Mouse (Mus musculus) retina, postnatal 7 days (tissue): ENCODE measurements at regions not wholly inside any gene's neighbourhood (a gene's known extent, or its start where the extent isn't known, plus 50 kb on each side); places are given as distances from the start of the nearest gene placed in this dataset.
"Not testable (repeated sequence)": the region's sequence is repeated elsewhere in the genome, so short reads cannot be mapped to it uniquely, and the experiment has no call there.

Experiments
- DNase-seq: peaks from one replicate; pipeline ENCODE4 v3.0.0-alpha.2; 2012; ENCODE audit warnings: low read depth, low spot score

DNA sequence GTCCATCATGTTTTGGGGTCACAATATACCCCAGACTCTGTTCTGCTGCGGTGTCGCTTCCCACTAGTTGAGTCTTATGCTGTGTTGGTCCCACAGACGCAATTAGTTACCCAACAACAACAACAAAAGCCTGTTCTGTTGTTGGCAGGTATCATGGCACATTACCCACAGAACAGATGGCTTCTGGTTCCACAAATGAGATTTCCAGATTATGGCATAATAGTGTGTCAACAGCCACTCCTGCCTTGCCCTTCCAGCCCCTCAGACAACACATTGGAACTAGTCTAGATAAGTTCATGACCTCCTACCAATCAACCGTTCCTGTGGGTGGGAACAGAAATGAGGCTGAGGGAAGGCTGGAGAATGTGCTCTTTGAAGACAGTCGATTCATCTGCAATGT is 351.5 kb downstream of the Fut8 start:
- DNase-seq: no peak

DNA sequence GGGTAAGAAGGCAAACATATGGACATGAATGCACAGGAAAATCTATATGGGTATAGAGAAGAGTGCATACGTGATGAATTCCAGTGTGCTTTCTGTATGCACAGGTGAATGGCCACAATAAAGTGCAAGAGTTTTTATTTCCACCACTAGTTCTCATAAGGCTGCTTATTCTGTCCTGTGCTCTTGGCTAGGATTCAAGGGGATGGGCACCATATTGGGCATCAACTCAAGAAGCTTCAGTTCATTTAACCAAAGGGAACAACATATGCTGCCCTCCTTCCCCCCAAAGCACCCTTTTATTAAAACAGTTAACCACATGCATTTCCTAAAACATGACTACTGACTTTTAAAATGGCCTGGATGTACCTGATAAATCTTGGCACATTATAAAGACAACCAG is 356.2 kb downstream of the Fut8 start:
- DNase-seq: no peak

DNA sequence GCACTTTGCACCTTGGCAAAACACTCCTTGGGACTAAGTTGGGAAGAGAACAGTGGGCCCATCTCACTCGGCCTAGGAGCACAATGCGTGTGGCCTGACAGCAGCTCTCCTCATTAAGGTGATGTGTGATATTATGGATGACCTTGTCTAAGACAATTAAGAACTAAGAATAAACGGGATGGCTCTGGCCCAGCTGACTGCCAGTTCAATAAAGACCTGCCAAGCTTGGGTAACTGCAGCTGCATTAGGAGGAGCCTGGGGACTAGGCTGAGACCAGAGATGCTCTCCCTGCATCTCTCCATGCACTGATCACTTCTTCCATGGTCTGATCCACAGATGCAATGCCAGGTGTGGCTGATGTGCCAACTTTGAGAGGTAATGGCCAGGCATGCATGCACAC is 356.7 kb downstream of the Fut8 start:
- DNase-seq: no peak

DNA sequence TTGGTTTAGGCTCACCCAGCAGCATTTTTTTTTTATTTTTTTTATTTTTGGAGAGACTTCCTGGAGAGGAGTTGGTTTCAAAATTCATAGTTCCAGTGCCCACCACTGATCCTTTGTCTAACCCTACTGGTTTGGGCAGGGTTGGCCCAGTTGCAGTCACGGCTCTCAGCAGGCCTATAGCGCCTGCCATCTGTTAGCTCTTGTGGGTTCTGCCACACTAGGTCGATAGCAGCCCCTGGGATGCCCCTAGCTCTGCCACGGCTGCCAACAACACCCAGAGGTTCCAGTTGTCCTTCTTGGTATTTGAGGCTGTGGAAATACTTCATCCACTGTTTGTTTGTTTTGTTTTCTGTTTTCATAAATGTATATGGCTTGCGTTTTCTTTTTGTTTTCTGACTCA is 357.9 kb downstream of the Fut8 start:
- no peak for DNase-seq

DNA sequence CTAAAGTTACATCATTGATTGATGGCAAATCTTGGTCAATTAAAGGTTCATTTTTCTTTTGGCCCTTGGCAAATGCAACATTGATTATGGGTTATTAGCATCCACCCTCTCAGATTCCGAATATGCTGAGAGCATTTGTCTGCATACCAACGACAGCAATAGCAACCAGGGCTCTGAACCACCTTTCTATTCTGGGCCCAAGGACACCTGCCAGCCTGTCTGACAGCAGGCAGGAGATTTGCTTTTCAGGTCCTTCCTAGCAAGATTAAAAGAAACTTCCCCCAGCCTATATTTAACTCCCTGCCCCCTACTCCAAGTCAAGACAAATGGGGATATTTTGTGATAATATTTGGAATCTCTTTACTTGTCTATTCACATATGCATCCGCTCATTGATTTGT is 358.8 kb downstream of the Fut8 start:
- DNase-seq: no peak

DNA sequence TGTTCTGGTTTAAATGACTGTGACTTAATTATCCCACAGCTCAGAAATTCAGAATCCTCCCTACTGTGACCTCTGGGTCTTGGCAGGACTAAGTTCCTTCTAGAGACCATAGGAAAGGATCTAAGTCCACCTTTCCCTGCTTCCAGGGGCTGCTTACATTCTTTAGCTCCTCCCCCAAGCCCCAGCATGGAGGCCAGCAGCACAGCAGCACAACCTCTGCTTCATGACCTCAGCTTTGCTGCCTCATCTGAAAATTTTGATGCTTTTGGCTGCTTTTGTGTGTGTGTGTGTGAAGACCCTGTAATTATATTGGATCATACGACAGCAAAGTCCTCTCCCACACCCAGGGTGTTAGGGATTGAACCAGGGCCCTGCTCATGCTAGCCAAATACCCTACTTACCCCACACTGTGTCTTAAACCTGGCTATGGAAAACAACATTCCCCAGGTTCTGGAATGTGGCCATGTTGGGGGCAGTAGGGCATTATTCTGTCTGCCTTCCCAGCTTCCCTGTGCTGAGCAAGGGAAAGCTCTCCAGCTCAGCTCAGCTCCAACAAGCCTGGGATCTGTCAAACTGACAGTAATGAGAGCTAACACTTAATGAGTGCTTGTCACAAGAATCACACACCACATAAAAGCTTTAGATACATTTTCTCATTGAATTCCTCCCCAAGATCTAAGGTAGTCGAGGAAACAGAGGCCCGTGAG is 359.9 kb downstream of the Fut8 start:
- DNase-seq: no peak

DNA sequence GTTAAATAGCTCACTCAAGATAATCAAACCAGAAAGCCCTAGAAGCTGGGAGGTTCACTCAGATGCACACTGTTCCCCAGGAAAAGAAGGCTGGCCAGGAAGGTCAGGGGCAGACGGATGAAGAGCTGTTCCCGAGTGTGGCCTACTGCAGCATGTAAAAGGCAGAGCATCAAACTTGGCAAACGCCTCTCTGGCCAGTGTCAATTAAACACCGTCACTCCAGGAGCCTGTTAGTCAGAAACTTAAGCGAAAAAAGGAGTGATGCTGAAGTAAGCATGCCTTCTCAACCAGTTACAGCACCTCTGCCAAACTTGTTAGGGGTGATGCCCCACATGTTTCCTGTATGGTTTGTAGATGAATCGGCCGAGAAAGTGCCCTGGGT is 360.4 kb downstream of the Fut8 start:
- no peak for DNase-seq

DNA sequence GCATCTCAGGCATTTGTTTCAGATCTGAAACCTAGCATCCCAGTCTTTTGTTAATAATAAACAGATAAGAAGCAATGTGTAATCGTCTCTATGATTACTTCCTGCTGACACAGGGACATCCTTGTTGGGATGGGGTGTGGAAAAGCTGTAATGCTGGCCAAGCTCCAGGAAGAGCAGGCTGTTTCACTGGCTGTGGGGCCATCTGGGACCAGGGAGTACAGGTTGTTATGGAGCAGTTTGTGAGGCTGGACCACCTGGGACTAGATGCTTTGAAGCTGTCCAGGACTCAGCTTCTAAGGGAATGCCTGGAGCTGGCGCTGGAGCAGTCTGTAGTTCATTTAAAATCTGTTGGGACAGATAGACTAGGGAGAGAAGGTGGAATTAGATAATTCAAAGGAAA is 361.5 kb downstream of the Fut8 start:
- DNase-seq: no peak

DNA sequence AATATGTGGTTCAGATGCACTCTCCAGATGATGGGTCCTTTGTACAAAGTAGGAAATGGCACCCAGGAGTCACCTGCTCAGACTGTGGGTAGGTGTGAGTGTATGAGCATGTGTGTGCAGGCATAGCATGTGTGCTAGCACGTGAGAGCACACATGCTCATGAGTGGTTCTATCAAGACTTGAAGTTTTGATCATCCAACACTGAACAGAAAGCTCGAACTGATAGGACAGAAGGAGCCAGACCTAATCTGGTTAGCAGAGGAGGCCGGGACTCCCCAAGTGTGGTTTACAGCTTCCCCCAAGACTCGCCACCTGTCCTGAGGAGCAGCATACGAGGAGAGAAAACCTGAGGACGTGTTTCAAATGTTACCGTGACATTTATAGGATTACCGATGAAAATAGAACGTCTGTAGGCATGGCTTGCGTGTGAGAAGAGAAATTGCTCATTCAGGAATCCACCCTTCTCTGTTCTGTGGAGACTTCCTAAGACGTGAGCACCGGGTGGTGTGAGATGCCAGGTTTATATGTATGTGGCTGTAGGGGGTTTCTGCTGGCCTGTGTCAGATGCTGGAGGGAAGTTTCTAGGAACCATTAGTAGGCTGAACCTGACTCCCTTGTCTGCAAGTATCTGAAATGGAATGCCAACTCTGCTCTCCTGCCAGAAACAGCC is 366.0 kb downstream of the Fut8 start:
- DNase-seq: no peak

DNA sequence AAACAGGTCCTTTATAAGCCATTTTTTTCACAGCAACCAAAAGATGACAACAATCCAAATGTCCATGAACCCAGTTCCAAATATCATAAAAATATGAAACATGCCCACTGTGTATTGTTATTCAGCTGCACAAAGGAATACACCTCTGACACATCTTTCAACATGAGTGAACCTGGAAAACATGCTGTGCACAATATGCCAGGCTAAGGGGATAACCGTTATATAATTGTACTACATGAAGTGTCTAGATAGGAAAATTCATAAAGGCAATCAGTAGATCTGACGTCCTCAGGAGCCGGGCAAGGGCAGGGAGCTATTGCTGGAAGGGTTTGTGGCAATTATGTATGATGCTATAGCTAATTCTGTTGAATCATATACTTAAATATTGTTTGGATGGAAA is 379.6 kb downstream of the Fut8 start:
- no peak for DNase-seq

DNA sequence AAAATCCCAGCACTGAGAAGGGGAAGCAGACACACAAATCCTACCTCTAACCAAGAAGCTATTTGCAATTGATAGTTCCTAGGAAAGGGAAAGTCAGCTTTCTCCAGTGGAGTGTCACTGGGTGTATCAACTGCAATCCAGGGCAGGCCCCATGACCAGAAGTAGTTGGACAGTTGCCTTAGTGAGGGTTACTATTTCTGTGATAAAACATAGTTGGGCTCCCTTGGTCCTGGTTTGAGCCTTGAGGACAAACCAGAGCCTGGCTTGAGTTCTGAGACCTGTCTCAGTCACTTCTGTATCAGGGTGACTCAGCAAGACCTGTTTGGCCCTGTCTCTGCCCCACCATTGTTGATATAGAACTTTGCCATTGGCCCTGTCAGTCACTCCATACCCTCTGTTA is 384.3 kb downstream of the Fut8 start:
- no peak for DNase-seq

DNA sequence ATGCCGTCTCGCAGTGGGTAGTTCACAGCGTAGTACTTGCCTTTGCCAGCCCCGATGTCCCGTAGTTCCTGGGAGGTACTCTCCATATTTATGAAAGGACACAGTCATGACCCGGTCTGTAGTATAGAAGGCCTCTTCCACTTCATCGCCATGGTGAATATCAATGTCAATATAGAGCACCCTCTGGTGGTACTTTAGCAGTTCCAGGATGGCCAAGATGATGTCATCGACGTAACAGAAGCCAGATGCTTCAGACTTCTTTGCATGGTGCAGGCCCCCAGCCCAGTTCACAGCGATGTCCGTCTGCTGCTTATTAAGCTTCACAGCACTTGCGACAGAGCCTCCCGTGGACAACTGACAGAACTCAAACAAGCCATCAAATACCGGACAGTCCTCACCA is 386.4 kb downstream of the Fut8 start:
- not testable (repeated sequence) for DNase-seq

DNA sequence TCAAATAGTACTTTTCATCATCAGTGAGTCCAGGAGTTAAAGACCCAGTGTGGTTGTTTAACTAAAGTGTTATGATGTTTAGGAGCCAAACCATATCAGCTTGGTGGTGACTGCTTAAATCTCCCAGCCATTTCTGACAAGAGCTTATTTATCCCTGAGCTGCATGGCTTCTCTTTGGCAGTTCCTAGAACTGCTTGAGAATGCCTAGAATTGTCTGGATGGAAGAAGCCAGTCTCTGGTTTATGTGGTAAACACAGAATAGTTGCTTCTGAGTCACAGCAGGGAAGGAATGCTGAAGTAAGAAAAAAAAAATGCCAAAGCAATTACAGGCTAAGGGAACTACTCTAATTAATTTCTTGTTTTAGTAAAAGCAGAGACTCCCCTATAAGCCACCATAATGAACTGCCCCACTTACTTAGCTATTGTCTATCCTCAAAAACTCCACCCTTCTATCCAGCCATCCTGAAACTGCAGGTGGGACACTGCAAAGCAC is 390.5 kb downstream of the Fut8 start:
- DNase-seq: no peak

DNA sequence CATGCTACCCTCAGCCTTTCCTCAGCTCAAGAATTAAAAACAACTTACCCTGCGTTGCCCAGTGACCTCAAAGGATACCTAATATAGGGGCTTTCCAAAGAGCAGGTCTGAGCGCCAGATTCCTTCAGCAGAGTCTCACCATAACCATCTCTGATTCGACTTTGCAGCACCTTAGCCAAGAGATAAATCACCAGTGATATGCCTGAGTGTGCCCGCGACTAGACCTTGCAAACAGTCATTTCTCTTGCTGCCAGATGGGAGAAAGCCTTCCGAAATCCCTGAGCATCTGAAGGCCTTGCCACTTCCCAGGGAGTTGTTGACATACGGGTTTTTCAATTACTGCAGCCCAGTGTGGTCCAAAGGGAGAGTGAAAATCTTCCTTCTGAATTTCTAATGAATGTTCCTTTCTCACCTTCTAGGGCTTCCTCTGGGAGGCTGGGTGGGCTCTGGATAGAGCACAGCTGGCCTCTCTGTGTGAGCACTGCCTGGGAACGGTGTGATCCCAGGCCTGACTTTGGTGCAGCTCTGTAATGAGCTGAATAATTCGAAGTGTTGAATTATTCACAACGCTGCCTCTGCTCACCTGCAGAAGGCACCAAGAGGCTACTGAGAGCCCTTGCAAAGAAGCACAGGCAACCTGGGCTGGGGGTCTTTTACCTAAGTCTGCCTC is 396.2 kb downstream of the Fut8 start:
- DNase-seq: no peak

DNA sequence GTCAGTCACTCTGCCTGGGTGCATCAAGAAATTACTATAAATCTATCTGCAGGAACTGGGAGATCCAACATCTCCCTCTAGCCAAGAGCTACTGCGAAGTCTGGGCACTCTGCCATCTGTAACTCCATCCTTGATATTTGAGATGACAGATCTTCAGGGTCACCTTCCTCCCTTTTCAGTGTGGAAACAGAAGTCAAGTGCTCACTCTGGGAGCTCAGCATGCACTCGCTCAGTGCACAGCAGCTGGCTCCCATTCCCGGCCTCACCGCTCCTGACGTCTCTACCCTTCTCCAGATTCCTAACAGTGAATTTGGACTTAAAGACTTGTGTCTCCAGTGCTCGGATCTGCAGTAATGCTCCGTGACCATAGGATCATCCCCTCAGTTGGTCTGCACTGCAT is 400.3 kb downstream of the Fut8 start:
- DNase-seq: no peak

DNA sequence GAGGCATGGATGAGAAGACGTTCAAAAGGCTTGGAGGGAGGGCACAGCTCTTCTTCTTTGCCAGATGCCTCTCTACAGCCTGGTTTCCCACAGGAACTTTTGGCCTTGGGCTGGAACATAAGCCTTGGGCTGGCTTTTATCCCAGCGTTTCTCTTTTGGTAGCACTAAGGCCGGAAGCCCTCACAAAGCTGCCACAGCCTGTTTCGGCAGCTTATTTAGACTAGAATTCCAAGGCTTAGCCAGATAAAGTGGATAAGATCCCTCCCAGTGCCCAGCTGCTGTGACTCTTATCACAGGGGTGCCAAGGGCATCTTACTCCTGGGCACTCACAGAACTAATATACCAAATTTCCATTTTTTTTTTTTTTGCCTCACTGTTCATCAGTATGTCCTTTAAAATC is 404.4 kb downstream of the Fut8 start:
- DNase-seq: no peak

DNA sequence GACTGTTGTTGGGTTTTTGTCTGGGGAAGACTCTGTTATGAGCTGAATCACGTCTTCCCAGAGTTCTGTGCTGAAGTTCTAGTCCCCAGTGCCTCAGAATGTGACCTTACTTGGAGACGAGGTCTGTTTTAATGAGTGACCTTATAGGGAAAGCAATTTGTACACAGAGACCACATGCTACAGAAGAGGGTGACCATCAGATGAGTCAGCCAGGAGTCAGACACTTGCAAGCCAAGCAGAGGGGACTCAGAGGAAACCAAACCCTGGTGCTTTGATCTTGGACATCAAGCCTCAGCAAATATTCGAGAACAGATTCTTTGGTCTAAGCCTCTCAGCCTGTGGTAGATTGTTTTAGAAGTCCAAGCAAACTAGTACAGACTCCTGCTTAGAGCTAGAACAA is 409.9 kb downstream of the Fut8 start:
- no peak for DNase-seq

DNA sequence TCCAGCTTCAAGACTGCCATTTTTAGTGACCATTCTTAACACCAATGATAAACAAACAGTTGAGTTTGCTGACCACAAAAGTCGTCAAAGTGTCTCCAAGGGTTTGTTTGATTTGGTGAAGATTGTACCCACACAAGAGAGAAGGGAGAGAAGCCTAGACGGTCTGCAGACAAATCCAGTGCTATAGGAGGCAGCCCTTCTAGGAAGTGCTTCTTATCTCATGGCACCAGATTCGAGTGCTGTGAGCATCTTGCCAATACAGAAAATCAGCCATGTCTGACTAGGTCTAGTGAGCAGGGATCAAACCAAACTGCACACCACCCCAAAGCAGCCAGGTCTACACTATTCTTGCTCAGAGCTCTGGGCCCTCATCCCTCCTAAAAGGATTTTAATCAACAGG is 416.4 kb downstream of the Fut8 start:
- no peak for DNase-seq

DNA sequence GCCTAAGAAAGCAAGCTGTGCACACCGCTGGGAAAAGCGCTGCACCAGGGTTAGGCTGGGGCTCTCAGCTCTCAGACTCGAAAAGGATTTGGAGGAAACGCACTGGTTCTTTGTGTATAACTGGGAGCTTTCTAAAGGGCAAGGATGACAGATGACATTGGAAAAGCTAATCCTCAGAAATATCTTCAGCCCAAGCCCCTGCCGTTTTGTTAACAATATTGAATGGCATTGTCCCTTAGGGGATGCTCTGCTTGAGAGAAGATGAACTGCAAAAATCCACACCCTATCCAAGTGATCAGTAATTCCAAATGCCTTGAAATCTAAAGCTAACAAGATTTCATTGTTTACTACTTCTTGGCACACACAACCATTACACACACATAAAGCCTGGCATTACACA is 419.1 kb downstream of the Fut8 start:
- no peak for DNase-seq

DNA sequence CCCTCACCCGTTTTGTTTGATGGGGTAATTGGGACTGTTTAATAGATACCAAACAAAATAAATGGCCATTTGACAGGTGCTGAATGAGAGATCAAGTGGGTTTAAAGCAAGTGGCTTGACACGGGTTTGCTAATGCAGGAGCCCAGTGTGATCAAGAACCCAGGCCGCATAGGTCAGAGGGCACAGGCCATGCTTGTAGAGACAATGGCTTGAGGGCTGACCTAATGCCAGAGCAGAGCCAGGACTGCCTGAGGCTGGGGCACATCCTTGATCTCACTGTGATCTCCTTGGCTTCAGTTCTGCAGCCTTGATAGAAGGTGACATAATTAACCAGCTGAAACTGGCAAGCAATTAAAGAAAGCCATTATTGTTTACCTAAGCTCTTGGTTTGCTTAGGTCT is 420.0 kb downstream of the Fut8 start:
- DNase-seq: no peak

DNA sequence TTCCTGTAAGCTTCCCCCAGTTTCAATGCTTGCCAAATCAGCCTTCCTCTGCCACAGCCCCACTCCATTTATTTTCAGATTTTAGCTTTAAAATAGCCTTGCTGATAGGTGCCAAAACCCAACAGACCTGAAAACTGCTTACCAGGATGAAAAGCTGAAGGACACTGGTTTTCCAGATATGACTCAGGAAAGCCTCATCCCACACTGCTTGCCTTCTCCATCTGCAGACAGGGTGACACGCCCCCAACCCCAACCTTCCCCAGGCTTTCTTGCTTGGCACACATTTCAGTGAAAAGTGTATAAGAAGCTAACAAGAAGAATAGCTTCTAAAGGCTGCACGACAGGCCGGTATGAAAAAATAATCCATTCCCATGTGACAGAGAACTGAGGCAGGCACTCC is 425.3 kb downstream of the Fut8 start:
- no peak for DNase-seq

DNA sequence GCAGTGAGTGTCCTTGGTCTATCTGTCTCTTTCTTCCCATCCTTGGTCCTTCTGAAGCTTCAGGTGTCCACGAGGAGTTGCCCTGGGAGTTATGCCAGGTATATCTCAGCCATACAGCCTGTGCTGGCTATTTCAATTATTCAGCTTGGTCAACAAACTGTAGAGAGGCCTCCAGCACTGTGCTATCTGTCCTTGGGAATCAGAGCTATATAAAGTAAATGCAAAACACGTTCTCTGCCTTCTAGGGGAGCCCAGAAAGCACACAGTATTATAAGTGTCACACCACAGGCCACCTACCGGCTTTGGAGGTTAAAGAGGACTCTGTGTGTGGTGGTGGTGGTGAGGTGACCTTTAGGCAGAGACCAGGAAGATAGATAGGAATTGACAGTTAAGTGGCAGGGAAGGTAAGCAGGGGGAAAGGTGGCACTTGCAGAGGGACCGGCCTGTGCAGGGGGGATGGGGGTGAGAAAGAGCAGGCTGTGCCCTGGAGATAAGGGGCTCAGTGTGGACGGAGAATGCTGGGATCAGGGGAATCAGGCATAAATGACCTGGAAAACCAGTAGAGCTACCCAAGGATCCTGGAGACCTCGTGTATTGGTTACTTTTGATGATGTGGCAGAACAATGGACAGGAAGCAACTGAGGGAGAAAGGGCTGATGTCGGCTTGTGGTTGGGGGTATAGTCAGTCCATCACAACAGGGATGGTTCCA is 425.9 kb downstream of the Fut8 start:
- DNase-seq: no peak
